Mouse (Mus musculus) left cerebral cortex, adult 9 months (tissue): Measurements from ENCODE around the gene Arfrp1.
A peak's percentile ranks its signal among the peaks of the same experiment; 100 is the strongest.

Experiments
- DNase-seq, 2 experiments: peaks; one replicate each; pipeline ENCODE4 v3.0.0; 2022; ENCODE audit warnings: low spot score in 2 of 2

Arfrp1 gene

DNA sequence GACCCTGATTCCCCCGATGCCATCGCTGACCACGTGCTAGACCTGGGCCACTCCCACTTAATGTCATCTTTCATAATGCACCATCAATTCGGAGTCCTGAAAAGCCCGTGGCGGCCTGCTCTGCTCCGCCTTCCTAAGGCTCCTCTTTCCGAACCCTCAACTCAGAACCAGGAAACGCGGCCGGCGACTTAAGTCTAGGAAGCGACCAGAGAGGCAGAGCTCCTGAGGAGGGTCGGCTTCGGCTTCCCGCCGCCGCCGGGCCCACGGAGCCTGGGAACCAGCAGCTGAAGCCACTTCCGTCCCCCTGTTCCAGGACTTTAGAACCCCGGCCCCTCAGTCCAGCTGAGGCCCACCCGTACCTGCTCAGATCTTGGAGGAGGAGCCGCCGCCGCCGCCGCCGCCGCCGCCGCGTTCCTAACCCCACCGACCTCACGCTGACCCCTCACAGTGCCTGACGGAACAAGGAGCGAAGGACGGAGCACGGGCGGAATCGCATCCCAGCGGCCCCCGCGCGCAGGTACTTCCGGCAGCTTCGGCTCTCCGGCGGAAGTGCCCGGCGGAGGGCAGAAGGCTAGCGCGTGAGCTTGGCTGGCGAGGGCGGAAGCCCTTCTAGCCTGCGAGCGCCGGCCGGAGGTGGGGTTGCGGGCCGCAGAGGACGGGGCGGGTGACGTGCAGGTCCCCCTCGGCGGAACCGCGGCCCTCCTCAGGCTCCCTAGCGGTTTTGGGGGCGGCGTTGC lies at the start of gene Arfrp1, which contains the start of gene Zgpat:
TSS of gene Arfrp1 (minus strand) at position 545 of the 737 bp plus-strand sequence.
TSS of gene Zgpat (plus strand) at position 69 of the 737 bp plus-strand sequence.
- peak; percentile 49 to 85 for DNase-seq

DNA sequence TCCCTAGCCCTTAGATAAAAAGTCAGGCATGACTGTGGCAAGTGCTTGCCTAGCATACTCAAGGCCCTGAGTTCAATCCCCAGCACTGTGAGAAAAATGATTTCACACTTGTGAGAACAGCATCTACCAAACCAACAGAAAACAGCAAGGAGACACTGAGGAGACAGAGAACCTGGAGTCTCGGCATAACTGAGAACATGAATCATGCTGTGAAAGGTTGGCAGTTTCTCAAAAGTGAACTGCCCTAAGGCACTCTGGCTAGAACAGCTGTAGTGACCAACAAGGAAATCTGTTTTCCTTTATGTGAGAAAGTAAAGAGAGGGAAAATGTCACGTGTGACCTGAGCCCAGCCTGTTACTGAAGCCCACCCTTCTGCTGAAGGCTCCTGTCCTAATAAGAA lies 47.9 kb upstream of the Arfrp1 start:
- no peak for DNase-seq

DNA sequence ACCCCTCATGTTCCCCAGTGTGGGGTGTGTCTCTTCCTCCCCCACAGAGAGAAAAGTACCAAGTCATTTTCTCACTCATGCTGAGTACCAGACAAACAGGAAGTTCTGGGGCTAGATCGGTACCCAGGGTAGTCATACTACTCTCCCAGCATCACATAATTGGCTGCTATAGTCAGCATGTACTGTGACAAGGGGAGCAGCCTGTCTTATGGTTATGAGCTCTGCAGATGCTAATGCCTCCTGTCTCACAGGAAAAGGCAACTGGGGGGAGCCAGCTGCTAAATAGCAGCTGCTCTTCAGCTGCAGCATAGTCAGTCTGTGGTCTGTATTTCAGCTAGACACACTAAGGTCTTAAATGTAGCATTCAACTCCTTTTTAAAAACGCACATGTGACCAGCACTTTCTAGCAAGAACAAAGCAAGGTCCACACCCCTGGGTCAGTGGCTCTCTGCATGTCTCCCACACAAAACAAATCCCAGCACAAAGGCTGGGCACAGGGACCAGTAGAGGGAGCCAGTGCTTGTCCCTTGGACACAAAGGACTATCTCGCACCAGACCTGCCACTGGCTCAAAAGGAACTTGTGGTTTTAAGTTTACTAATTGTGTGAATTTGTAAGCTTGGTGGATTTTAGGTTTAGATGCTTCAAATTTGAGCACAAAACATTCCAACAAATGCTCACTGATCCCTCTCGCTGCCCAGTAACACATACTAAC lies 45.7 kb upstream of the Arfrp1 start:
- peak in 1 of 2 experiments; percentile 66 for DNase-seq

DNA sequence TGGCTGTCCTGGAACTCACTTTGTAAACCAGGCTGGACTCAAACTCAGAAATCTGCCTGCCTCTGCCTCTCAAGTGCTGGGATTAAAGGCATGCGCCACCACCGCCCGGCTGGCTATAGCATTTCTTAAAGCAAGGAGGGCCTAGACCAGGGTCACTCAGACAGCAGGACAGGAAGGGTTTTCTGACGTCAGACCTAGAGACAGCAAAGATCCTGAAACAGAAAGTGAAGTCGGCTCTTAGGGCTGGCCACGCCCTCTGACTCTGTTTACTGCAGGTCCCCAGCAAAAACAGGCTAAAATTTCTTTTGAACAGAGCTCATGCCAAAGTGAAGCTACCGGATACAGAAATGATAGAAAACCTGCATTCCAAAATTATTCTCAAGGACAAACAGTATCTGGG lies 44.4 kb upstream of the Arfrp1 start:
- no peak for DNase-seq

DNA sequence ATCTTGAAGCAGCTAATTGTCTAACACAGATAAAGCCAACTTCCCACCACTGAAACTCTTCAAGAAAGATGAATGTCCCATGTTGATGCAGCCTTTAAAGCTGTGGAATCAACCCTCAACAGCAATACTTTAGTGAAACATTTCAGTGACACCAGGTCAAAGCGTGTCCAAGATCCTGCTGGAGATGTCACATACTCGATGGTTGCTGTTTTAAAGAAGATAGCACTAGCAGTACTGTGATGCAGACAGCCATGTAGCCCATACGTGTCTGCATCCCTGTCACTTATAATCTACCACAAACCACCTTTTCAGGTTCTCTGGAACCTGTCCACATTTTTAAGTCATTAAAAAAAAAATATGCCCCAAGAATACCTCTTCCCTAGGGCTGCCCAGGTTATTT lies 38.5 kb upstream of the Arfrp1 start:
- no peak for DNase-seq

DNA sequence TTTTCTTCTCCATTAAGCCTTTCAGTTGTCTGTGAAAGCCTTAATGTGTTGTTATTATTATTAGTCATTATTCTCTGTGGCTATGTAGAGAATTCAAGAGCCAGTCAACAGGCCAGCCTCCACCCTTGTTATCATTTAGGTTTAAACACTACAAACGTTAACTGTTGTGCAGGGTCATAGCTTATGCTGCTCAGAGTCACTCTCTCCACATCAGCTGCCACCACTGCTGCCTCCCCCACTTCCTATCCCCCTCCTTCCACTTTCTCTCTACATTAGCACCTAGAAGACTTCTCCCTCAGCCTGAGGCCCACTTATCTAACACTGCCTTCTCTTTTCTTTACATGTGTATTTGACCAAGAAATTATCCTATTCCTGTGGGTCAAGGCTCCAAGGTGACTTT lies 36.3 kb upstream of the Arfrp1 start:
- no peak for DNase-seq

DNA sequence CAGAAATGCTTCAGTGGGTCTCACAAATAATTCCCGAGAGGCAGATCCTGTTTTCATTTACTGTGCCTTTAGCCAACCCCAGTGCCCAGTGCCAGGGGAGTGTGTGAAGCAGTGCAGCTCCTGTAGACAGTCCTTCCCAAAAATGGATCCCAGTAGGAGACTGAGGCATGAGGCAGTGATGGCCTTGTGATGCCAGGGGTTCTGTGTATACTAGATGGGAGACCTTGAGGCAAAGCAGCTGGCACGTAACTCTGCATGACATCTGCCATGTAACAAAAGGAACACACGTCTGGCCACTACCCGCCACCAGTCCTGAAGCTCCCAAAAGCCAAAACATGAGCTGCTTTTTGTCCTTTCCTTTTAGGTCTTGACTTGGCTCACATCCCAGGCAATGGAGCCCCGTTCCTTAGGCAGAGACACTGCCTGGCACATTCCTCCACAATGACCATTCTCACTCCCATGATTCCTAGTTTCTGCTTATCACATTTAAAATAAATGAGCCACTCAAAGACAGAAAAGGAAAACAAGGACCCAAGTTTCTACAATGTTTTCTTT lies 32.1 kb upstream of the Arfrp1 start:
- DNase-seq = no peak

DNA sequence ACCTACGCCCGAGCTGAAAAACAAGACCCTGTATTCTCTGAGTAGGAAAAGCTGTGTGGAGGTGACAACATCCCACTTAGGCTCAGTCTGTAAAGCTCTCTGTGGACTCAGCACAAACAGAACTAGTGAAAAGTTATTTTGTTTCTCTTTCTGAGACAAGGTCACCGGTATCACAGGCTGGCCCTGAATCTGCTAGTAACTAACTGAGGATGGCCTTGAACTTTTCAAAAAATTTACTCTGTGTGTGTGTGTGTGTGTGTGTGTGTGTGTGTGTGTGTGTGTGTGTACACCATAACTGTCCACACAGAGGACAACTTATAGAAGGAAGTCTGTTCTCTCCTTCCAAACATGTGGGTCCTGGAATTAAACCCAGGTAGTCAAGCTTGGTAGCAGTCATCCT lies 28.9 kb upstream of the Arfrp1 start:
- DNase-seq = no peak

DNA sequence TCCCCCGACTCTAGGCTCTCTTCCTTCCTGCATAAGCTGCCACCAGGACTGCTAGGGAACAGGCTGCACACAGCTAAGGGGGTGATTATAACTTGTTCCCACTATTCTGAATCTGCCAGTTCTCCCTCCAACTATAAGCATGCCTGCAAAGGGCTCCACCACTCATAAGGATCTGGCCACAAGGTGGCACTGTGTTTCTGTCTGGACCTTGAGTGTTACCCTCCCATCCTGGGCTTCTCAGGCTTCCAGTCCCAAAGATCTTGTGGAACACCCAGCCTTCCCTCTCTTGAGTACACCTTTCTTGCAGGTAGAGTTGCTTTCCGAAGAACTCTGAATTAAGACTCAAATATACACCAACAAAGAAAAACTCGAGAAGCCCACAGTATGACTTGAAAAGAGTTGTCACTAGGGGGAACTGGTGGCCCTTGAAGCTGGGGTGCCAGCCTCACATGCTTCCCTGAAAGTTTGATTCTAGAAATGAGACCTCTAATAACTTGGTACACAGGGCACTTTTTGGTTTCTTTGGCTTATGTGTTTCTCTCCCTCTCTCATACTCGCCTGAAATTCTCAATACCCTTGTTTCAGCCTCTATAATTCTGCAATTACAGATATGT lies 27.5 kb upstream of the Arfrp1 start:
- DNase-seq = peak in 1 of 2 experiments; percentile 90

DNA sequence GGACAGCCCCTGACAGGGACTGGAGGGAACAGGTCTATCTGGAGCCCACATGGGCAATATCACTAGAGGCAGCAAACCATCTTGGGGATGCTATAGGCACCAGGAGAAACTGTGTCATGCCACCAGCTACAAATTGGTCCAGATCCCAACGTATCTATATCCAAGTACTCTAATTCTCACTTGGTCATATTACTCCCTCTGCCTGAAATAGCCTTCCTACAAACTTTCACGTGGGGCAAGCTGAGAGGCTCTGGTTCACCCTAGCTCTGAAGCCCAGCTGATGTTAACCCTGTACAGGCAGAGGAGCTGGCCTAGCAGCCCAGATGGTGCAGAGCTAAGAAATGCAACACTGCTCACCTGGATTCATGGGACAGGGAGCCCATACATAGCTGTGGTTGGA lies 26.3 kb upstream of the Arfrp1 start:
- DNase-seq = no peak

DNA sequence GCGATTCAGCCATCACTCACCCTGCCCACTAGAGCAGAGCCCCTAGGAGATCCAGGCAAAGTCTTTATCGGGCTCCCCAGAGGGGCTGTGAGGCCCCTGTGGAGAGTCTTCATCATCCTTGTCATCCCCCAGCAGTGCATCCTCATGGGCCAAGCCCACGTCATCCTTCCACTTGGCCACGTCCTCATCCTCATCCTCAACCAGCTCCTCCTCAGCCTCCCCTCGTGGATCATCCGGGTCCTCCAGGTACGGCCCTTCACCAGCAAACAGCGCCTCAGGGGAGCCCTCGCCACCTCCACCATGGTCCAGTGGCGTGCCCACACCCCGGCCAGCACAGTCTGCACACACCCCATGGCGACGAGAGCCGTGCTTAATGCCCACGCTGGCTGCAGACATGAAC lies 25.8 kb upstream of the Arfrp1 start:
- no peak for DNase-seq

DNA sequence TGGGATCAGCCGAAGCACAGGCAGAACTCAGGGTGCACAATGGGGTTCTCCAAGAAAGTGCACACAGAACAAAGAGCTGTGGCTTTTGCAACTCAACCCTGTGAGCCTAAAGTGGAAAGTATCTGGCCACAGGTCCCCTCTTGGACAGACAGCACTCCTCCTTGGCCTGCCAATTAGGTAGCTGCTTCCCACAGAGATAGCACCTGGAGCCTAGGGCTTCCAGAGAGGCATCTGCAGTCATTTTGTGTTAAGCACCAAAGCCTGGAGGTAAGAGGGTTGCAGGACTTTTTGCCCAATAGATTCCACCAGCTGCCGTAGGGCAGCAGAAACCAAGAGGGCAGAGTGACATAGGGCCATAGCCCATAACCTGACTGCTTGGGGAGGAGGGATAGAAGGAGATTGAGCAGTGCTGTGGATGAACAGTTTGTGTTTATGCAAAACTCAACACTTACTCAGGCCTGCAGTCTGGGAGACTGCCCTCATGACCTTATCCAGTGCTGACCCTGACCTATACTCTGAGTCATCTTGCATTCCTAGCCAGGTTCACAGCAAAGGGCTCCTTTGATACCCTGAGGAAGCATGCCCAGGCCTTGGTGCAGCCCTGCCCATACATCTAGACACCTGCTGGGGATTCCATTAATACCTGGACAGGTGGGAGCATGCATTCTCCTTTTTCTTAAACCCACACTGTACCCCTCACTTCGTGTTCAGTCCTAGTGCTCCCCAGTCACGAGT lies 25.1 kb upstream of the Arfrp1 start:
- DNase-seq = no peak

DNA sequence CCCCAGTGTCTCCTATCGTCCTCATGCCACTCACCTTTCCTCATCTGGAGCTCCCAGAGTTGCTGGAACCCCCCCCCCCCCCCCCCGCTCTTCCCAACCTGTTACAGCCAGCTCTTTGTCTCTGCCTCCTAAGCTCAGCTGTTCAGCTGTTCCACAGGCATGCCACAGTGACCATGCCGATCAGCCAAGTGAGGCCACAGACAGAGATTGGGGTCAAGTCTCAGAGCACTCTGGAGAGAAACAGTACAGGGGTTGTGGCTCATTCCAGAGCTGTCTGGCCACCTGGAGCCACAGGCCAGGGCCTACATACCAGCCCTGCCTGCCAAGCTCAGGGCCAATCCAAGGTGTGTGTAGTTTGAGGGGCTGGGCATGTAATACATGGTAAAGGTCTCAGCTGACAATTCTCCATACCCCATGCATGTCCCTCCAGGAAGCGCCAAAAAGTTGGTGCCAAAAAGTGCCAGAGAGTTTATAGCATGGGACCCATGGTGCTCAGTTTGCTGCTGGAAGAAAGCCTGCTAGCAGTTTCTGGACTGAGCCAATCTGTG lies 21.5 kb upstream of the Arfrp1 start:
- no peak for DNase-seq

DNA sequence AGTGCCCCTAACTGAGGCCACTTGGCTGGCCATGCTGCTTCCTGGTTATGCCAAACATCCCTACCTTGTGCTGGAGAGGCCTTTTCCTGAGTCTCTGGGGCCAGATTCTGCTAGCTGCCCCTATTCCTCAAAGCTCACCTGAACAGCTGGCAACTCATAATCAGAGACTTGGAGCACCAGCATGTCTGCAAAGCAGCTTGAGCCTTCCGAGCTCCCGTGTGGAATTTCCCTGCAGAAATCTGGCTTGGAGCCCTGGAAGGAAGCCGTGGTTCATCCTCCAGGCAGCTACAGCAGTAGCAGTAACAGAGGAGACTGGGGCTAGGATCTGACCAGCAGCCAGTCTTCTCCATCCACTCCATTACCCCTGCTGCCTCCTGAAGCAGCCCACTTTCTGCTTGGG lies 20.7 kb upstream of the Arfrp1 start:
- peak in 1 of 2 experiments; percentile 70 for DNase-seq

DNA sequence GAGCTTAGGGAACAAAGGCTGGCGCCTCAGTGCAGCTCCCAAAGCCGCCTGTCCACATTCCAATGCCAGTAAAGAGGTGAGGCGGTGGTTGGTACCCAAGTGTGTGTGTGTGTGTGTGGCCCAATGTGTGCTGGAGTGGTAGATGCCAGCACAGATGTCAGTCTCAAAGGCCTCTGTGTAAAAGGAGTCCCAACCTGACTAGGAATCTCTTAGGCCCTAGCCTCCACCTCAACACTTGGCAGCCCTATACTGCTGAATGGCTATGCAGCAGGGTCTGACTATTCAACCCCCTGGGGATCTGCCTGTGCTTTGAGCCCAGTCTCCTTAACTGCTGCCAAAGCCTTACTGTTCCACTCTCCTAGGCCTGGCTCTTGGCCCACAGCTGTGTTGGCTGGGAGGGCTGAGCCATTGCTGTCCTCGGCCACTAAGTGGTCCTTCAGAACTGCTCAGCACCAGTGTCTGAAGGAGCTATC lies 19.8 kb upstream of the Arfrp1 start:
- DNase-seq = peak in 1 of 2 experiments; percentile 35

DNA sequence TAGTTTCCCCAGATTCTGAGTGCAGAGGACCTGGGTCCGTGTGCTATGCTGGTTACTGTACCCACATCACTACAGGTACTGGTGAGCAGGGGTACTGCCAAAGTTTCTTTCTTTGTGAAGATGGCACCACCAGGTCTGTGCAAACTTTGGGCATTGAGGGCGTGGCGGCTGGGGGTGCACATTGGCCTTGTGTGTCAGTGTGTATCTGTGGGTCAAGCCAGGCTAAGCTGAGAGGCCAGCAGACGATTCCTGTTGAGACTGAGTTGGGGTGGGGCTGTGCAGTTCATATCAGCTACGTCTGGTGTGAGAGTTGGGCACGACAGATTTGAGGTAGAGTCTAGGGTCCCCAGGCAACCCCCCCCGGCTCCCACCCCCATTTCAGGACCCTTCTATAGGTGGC lies 19.3 kb upstream of the Arfrp1 start:
- DNase-seq = no peak

DNA sequence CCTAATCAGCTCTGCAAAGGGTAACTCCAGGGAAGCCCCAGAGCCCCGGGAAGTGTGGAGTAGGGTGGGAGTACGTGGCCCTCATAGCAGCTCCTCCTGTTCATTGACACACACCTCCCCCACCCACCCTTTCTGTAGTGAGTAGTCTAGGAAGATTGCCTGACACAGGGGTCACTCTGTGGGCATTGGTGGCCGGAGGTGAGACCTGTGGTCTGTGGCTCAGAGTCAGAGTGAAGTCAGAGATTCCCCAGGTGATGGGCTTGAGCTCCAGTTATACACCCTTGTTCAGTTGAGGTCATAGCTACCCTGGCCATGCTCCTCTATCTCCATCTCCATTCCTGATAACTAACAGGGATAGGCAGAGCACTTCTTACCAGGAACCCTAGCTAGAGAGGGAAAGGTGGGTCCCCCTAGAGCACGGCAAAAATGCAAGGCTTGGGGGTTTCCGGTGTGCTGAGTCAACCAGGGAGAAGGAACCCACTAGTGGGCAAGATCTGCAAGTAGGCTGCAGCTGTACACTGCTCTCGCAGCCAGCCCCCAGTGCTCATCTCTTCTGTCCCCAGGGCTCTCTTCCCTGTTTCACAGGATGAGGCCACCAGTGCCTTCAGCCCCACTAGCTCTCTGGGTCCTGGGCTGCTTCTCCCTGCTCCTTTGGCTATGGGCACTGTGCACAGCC lies 16.6 kb upstream of the Arfrp1 start:
- no peak for DNase-seq

DNA sequence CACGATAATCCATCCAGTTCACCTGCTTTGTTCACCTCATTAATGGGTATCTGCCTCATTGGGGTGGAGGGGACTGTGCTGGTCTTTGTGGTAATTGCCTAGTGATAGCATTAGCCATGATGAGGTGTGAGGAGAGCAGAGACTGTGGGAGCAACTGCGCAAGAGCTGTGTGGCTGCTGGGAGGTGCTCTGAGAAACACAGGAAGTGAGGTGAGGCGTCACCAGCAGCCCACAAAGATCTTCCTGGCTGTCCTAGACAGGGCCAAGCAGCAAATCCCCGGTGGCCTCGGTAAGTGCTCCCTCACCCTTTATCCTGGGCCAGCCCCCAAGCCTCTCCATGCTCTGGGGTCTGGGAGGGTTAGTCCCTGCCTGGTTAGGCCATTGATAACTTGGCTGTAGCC lies 15.9 kb upstream of the Arfrp1 start:
- no peak for DNase-seq

DNA sequence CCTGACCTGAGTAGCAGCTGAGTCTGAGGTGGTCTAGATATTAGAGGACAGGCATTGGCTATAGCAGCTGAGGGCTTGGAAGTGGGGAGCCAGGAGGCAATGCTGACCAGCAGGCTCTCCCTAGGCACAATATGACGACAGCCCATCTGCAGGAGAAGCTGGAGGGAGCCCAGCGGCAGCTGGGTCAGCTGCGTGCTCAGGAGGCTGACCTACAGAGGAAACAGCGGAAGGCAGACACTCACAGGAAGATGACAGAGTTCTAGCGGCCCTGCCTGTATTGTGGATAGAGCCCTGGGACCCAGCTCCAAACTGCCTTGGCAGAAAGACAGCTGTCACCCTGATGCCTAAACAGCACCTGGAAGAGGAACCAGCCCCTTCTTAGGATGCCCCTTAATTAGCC lies 15.0 kb upstream of the Arfrp1 start:
- no peak for DNase-seq

DNA sequence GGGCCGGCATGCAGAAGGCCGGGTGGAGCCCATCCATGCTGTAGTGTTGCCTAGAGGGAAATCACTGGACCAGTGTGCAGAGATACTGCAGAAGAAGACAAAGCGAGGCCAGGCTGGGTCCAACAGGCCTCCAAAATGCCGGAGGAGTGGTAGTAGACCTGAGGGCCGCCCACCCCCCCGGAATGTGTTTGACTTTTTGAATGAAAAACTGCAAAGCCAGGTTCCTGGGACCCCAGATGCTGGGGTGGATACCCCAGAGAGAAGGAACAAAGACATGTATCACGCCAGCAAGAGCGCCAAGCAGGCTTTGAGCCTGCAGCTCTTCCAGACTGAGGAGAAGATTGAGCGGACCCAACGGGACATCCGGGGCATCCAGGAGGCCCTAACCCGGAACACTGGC lies 14.6 kb upstream of the Arfrp1 start, which contains the start of gene Lime1:
TSS of gene Lime1 (plus strand) at position 301 of the 400 bp plus-strand sequence.
- DNase-seq = no peak

DNA sequence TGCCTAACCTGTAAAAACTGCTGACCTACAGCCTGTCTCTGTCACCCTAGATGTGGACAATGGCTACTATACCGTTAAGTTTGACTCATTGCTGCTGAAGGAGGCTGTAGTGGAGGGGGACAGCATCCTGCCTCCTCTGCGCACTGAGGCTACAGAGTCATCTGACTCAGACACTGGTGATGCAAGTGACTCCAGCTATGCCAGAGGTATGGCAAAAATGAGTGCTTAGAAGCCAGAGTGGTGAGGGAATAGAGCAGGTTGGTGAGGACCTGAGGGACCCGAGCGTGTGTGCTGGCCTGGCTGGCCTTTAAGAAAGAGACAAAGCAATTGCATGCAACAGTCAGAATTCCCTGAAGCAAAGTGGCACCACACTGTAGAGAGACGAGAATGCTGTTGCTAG lies 13.5 kb upstream of the Arfrp1 start:
- no peak for DNase-seq
